Mouse (Mus musculus) lung, adult 2 months (tissue): Measurements from ENCODE around the gene Dhh.

Experiments used
- CTCF ChIP-seq: fragments of 200-500 bp; IDR thresholded peaks from 2 replicates; pipeline ENCODE4 v1.5.1; 2011; ENCODE audit warnings: mild to moderate bottlenecking, low read length, control low read depth; ENCODE audit not compliant: insufficient read depth
- POLR2A ChIP-seq: fragments of 200-500 bp; IDR thresholded peaks from 2 replicates; pipeline ENCODE4 v1.6.1; 2011; ENCODE audit warnings: low read depth, mild to moderate bottlenecking, control low read depth, low read length, borderline replicate concordance; ENCODE audit errors: extremely low read depth

- TF ChIP-seq POLR2A (no peak), CTCF (no peak)
These were observed 34.8 kb downstream of the Dhh start for GRCm38 (mm10) chr15:98863451-98863958.
